Mouse (Mus musculus) heart, adult 9 months (tissue): ENCODE measurements around the gene Kif27.

ENCODE experiments used
- DNase-seq, 2 experiments: peaks; one replicate each; pipeline ENCODE4 v3.0.0; 2022; ENCODE audit warnings: low spot score in 2 of 2

The Kif27 gene

GRCm38 (mm10) chr13:58364353-58365175 lies 5.6 kb upstream of the Kif27 start:
- no peak for DNase-seq

DNA sequence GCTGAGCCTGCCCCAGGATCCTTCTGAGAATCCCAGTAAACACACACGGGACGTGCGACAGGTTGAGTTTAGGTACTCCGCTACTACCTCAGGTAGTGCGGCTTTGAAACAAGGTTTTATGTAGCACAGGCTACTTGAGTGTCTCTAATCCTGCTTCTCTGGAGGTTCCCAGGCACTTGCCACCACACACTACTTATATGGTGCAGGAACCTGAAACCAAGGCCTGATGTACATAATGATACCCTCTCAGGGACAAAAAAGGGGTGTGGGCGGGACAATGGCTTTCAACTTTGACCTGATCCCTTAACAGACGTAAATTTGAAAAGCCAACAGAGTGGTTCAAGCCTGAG lies 357 bp upstream of the Kif27 start:
- no peak for DNase-seq

- DNase-seq = no peak
These were observed 5.9 kb downstream of the Kif27 start for GRCm38 (mm10) chr13:58352996-58353395.

- no peak for DNase-seq
These were observed 8.3 kb downstream of the Kif27 start for GRCm38 (mm10) chr13:58350606-58351005.

DNA sequence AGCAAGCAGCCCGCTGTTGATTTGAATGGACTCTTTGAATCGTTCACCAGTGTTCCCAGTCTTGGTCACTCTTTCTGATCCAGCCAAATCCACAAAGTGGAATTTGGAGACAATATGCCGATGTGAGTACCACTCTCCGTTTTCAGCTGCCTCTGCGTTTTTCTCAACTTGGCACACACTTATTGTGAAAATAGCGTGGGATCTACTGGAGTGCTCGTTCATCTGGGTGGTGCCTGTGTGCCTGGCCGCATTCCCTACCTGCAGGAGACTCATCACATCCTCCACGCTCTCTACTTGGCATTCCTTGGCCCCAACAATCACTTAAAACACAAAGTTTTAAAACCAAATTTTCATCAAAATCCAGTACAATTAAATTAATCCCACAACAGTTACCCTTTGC lies 14.4 kb downstream of the Kif27 start:
- DNase-seq = no peak

DNA sequence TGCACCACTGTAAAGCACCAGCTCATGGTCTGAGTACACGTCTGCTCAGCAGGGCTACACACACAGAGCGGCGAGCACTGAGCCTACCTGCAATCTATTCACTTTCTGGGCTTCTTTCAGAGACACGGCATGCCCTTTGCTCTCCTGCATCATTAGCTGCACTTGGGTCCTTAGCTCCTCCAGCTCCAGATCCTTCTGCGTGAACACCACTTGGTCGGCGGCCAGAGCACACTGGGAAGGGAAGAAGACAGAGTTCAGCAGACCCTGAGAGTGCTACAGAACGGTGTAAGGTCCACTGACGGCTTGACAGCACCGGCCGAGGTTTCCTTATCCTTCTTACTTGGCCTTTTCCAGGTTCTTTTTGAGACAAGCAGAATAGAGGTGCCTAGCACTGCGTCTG lies 21.5 kb downstream of the Kif27 start:
- DNase-seq = no peak

DNA sequence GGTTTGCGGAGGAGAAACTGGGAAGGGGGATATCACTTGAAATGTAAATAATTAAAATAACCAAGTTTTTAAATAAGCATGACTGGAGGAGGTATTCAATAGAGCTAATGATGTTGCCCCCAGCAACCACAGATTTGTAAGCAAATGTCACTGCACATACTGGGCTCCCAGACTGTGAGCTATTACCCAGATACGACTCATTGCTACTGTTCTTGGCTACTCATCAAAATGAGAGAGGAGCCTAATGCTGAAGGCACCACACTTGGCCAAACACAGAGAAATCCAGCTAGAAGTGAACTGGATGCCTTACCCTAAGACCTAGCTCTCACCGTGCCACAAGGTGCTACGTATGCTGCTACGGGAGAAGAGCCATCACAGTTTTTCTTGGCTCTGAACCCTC lies 24.8 kb downstream of the Kif27 start:
- no peak for DNase-seq

DNA sequence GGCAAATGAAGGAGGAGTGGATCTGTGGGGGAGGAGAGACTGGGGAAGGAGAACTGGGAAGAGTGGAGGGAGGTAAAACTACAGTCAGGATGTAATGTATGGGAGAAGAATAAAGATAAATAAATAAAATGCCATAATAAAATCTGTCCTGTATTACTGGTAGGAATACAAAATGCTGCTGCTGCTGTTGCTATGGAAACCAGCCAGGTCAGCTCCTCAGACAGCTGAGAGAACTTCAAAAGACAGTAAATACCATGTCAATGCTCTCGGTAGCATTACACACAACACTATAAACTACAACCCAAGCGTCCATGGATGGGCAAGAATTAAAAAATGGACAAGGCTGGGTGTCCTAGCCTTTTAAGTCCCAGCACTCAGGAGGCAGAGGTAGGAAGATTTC lies 41.2 kb downstream of the Kif27 start:
- no peak for DNase-seq

DNA sequence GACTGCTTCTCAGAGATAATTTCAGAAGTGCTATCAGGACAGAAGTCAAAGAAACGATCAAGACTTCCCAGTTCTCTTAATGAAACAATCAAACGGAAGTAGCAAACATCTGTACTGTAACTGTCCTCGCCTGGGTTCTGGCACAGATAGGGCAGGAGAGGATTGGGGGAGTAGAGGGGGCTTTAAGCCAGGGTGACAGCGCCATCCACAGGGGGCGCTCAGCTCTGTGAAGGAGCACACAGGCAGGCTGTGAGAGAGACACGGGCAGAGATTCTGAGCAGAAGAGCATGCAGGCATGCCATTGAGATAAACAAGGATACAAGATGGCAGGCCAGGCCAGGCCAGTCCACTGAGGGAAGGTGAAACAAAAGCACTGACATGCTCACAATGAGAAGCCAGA lies 43.9 kb downstream of the Kif27 start:
- no peak for DNase-seq

GRCm38 (mm10) chr13:58313758-58314157 lies 45.2 kb downstream of the Kif27 start:
- no peak for DNase-seq

DNA sequence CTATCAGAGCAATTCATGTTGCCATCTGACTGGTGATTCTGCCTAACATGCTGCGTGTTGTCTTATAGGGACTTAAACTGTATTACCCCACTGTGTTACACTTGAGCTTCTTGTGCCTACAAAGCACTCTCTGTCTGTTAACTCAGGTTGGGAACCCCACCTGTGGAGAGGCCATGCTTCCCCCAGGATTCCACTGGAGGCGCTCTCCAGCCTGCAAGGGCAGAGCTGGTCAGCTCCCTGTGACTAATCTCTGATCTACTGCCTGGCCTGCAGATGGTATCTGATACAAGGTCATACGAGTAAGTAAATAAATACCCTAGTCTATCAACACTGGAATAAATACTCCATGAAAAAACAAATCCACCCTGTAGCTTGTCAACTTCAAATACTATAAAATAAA lies 47.6 kb downstream of the Kif27 start:
- DNase-seq = no peak

DNA sequence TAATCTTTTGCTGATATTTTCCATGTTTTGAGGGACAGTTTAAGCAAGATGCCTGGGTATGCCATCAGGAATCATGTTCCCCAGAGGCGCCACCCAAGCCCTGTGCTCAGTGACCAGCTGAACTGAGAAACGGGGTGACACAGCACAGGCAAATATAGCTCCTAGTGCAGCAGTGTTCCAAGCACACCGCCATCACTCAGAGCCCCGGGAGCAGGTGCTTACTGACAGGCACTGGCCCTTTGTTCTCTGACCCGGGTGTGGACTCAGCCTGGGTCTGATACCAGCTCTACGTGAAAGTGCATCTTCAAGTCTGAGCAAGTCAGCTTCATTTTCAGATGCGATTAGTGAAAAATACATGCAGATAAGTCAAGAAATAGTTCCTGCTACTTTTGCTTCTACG lies 49.4 kb downstream of the Kif27 start:
- no peak for DNase-seq

GRCm38 (mm10) chr13:58307453-58307852 lies 51.5 kb downstream of the Kif27 start:
- no peak for DNase-seq

GRCm38 (mm10) chr13:58305230-58305629 lies 53.7 kb downstream of the Kif27 start:
- no peak for DNase-seq

DNA sequence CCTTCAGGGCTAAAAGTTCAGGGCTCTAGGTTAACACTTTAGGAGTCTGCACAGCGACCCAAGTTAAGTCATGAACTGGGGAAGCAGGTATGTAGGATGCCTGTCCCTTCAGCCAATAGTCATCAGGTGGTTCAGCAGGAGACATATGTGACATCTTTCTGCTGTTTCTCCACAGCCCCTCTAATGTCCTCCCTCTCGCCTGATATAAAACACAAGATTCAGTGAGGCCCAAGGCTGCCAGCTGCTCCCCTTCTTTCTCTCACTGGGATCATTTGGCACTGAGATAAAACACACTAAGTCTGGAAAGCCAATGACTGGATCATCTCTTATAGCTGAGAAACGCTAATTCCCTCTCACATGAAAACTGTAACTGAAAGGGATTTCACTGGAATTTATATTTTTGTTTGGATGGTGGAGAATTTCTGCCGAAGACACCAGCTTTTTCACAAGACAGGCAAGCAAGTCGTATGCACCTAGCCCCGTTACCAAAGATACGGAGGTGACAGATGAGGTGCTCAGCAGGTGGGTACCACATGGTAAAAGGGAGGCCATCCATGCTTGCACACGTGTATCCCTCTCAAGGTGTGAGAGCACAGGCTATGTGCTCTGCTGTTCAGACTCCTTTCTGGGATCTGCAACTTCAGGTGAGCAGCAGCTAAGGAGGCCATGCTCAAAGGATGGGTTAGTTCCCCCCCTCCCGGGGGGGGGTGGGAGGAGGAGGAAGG lies 56.3 kb downstream of the Kif27 start:
- DNase-seq = no peak

DNA sequence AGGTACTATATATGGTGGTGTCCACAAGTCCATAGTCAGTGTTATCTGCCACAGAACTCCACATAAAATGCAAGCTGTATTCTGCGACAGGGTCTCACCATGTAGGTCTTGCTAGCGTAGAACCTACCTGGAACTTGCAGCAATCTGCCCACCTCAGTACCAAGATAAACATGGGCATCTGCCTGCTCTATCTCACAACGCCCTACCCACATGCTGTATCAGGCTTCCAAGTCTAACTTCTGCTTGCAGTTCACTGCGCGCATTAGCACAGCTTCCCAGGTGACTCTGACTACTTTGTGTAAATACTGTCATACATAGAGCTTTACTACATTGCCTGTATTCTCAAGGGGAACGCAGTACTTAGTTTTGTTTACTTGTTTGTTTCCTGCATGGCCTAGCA lies 57.0 kb downstream of the Kif27 start:
- DNase-seq = no peak

- DNase-seq = no peak
These were observed 60.2 kb downstream of the Kif27 start for GRCm38 (mm10) chr13:58298756-58299155.

GRCm38 (mm10) chr13:58295582-58295981 lies 63.3 kb downstream of the Kif27 start:
- no peak for DNase-seq

DNA sequence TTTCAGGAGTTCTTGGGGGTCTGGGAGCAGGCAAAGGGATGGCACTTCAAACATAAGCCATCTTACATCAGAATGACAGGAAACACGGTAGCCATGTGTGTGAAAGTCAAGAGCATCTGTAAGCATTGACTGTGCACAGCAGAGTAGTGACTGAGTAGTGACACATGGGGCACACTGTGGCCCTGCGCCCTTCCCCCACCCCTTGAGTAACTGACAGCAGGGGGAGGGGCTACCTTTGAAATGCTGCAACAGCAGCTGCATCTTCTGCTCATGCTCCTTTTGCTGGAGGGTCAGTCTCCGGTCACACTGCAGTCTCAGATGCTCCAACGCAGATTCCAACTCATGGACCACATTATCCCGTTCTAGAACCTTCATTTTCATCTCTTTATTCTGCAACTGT lies 66.1 kb downstream of the Kif27 start:
- no peak for DNase-seq

GRCm38 (mm10) chr13:58289308-58289707 lies 69.6 kb downstream of the Kif27 start:
- DNase-seq = no peak

DNA sequence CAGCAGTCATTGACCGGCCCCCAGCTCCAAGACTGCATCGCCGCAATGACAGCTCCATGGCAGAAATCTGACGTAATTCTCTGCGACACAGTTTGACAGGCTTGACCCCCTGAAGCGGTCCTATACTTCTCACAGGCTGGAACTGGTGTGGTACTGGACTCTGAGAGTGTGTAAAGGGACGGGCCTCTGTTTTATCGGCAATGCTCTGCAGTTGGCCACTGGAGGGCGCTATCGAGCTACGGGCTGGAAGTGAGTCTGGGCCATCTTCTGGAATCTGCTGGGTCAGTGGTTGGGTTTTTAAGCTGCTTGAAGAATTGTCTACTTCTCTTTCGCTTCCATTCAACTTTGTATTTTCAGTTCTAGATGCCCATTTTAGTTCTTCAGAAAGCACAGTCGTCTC lies 71.1 kb downstream of the Kif27 start:
- DNase-seq = peak; percentile 37 to 55

- no peak for DNase-seq
These were observed 75.5 kb downstream of the Kif27 start for GRCm38 (mm10) chr13:58283466-58283865.

- DNase-seq = no peak
These were observed 77.0 kb downstream of the Kif27 start for GRCm38 (mm10) chr13:58281936-58282335.
